Mouse (Mus musculus): Measurements from ENCODE around the gene Vps51.

Gene Vps51

DNA sequence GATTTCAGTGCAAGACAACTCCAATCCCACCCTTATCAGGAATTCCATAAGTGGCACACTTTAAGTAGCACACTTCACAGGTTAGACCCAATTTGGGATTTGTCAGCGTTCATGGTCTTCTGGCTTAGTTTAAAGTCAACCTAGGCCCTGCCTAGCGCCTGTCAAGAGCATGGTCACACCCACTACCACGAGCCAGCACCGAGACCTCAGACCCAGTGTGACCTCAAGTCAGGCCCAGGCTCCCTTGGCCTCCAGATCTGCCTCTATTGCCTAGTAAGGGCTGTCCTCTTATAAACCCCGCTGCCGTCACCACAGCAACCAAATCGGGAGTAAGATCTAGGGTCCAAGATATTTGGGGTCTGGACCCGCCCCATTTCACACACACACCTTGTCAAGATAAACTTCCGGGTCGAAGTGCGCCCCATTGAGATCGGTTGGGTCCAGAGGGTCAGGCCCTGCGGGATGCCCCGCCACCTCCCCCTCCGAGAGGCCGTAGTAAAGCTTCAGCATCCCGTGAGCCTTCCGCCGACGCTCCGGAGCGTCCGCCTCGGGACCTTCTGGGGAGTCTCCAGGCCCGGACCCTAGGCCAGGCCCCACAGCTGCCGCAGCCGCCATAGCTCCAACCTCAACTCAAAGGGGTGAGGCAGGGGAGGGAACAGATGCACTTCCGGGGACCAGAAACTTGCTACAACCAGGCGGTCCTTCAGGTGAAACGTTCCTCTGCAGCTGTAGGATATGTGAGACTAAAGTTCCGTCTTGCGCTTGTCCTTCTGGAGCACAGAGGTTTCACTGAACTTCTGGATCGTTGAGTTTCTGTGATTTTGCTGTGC is at the start of gene Vps51:
Vps51 (minus strand) TSS at position 668 of the 830 bp plus-strand sequence.
- DNase-seq (ENCODE audit: low spot score) = peak; percentile 87

GRCm38 (mm10) chr19:6126289-6126688 is 49.3 kb upstream of the Vps51 start:
- peak; percentile 61 for DNase-seq (ENCODE audit: low spot score)

GRCm38 (mm10) chr19:6124898-6125297 is 47.9 kb upstream of the Vps51 start:
- DNase-seq (ENCODE audit: low spot score) = no peak

- no peak for DNase-seq (ENCODE audit: low spot score)
Measured at GRCm38 (mm10) chr19:6123330-6123729, 46.3 kb upstream of the Vps51 start.

DNA sequence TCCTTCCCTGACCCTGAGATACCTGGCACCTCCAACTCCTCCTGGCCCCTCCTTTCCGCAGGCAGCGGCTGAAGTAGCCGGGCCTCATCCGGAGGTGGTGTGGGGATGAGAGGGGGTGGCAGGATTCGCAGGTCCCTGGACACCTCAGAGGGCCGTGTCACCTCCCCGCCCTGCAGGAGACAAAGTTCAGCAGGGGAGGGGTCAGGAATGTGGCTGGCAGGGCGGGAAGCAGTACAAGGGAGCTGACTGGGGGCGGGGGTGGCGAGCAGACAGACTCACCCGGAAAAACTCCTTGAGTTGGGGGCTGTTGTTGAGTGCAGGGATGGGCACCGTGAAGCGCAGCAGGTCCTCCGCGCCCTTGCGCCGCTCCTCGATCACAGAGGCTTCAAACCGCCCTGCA is 44.7 kb upstream of the Vps51 start:
- DNase-seq (ENCODE audit: low spot score) = no peak

GRCm38 (mm10) chr19:6118677-6119185 is 41.7 kb upstream of the Vps51 start:
- no peak for DNase-seq (ENCODE audit: low spot score)

- peak; percentile 89 for DNase-seq (ENCODE audit: low spot score)
Measured at GRCm38 (mm10) chr19:6117986-6118676, 41.1 kb upstream of the Vps51 start, which contains the start of gene Sac3d1. Gene Sac3d1 (minus strand): TSS chr19:6118650.

DNA sequence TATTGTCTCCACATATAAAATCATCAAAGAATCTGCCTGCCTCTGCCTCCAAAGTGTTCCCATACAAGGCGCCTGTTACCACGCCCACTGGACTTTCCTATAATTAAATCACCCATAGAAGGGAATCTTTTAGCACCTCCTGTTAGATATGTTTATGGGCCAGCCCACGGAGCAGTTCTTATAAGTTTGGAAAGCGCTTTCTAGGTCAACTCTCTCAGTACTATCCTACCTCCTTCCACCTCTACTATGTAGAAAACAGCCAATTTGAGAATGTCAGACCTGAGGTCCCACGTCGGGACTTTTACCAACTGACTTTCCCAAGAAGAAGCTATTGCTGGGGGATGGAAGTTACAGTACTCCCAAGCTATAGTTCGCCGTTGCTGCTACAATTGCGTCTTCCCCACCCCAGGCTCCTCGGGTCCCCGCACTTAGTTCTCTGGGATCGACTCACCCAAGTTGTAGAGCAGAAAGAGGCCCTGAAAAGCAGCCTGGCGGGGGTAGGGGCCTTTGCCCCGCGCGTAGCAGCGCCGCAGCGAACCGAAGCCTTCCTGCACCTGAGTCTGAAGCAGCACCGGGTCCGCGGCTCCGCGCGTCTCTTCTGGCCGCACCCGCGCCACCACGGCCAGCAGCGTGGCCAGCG is 40.4 kb upstream of the Vps51 start:
- no peak for DNase-seq (ENCODE audit: low spot score)

GRCm38 (mm10) chr19:6116113-6116850 is 39.3 kb upstream of the Vps51 start:
- DNase-seq (ENCODE audit: low spot score) = no peak

- DNase-seq (ENCODE audit: low spot score) = no peak
Measured at GRCm38 (mm10) chr19:6113116-6113515, 36.1 kb upstream of the Vps51 start.

DNA sequence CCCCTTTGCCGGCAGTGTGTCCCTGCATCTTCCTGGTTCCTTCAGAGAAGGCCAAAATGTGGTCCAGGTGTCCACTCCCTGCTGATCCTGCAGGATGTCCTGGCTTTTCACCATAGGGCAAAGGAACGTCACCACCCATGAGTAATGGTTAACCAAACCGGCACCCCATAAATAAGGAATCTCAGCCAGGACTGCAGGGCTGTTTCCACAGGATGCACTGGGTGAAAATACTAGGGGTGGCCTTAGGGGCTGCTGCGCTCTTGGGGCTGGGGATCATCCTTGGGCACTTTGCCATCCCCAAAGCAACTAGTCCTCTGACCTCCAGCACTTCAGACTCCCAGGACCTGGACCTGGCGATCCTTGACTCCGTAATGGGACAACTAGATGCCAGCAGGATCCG is 28.6 kb upstream of the Vps51 start, which contains the start of gene Naaladl1:
Naaladl1 (plus strand) TSS at position 197 of the 400 bp plus-strand sequence.
- no peak for DNase-seq (ENCODE audit: low spot score)

DNA sequence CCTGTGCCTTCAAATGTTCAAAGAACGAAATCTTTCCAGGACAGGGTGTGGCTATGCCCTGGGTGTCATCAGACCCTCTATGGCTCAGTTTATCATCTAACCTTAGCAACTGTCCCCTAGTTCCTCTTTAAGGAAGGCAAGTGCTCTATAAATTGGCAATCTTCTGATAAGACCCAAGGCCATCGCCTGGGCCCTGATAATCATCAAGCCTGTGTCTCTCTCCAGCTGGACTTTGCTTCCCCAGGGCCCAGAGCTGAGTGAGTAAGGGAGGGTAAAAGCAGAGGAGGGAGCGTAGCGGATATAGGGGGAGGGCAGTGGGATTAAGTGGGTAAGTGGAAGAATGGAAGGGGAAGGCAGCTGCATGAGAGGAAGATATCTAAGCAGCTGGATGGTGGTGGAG is 27.4 kb upstream of the Vps51 start:
- no peak for DNase-seq (ENCODE audit: low spot score)

DNA sequence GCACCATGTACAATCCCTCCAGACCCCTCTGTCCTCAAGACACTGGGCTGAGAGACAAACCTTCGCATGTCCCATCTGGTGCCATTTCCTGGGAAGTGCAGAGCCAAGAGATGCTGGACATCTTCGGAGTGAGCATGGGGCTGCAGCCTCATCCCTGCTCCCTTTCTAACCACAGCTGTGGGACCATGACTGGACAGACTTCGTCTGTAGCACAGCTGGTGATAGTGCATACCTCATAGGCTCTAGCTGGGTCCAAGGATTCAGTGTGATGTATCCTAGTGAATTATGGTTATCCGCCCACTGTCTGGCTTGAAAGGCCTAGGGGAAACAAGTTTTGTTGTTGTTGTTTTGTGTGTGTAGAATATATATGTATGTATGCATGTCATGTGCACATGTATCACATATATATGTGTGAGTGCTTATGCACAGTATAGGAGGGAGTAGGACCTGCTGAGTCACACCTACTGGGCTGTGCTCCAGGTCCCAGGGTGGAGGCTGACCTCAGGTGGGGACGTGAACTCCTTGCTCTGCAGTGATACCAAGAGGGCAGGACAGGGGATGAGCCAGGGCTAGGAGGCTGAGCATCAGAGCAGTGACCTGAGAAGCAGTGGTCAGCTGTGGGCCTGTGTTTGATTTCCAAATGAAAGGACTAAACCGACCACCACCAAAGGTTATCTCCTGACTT is 25.3 kb upstream of the Vps51 start:
- DNase-seq (ENCODE audit: low spot score) = no peak

DNA sequence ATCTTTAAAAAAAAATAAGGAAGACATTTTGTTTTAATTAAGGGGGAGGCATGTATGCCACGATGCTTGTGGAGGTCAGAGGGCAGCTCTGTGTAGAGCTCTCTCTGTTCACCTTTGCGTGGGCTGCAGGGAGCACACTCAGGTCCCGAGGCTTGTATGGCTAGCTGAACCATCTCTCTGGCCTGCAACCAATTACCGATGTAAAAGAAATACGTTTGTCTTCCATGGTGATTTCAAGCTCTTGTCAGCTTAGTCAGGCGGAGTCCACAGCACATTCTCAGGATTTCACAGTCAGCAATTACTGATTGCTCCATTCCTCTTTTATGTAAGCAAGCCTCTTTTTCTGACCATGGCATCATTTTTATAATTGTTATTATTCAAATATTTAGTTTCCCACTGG is 24.2 kb upstream of the Vps51 start:
- DNase-seq (ENCODE audit: low spot score) = no peak

DNA sequence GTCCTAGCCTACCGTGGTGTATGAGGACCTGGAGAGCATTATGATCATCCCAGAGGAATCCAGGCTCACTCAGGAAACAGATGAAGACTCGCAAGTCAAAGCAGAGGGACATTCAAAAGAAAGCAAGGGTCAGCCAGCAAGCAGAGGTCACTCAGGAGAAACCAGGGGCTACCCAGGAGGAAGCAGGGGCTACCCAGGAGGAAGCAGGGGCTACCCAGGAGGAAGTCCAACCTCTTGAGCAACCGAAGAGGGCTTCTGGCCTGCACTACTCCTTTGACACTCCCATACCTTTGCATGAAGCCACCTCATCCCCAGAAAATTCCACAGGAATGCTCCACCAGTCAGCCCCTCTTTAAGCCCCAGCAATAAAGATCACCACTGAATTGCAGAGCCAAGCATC is 20.8 kb upstream of the Vps51 start:
- no peak for DNase-seq (ENCODE audit: low spot score)

DNA sequence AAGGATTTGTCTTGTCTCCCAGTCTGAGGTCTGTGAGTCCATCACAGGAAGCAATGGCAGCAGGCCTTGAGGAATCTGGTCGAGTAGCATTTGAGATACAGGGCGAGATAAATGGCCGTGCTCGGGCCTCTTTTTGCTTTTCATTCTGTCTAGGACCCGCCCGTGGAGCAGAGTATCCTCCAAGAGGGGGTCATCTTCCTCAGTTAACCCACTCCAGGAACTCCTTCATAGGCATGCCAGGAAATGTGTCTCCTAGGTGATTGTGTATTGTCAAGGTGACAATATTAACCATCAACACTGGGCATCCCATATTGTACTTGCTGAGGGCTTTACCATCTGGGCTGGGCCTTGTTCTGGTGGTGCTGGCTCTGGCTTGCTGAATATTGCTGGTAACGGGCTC is 17.1 kb upstream of the Vps51 start, which contains the start of gene AC131692.1:
AC131692.1 (plus strand) TSS at position 301 of the 400 bp plus-strand sequence.
- no peak for DNase-seq (ENCODE audit: low spot score)

GRCm38 (mm10) chr19:6088841-6089240 is 11.8 kb upstream of the Vps51 start:
- no peak for DNase-seq (ENCODE audit: low spot score)

DNA sequence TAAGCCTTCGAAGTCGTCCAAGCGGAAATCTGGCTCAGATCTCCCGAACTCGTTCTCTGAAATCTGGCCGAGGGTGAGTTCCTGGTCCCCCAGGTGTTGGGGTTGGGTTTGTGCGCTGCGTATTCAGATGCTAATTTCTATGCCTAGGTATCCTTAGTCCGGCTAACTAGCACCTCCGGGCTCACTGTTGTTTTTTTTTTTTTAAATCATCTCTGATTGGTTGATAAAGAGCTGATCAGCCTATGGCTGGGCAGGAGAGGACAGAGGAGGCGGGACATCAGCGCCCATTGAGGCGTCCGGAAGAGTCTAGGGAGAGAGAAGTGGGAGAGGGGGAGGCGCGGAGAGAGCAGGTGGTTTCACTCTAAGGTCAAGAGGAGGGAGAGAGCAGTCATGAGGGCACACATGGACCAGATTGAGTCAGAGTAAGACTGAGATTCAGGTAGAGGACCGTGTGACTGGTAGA is 8.4 kb upstream of the Vps51 start:
- no peak for DNase-seq (ENCODE audit: low spot score)

GRCm38 (mm10) chr19:6084478-6085248 is 7.6 kb upstream of the Vps51 start, which contains the start of the genes Zfpl1 and Cdca5:
Gene Zfpl1 (minus strand): TSS chr19:6084956.
Gene Cdca5 (plus strand): TSS chr19:6084983.
- DNase-seq (ENCODE audit: low spot score) = peak; percentile 97

- DNase-seq (ENCODE audit: low spot score) = no peak
Measured at GRCm38 (mm10) chr19:6082156-6082555, 5.1 kb upstream of the Vps51 start, which contains the start of gene Gm28374. Gene Gm28374 (minus strand): TSS chr19:6082256.
